Comparison of ENCODE assay signal across 9 mouse cellular contexts in genomic region chr2:172848193-172848592, GRCm38 (mm10).
A peak's percentile ranks its signal among the peaks of the same experiment; 100 is the strongest.
DNase-seq lines count a peak whose midpoint lies in the region; ATAC-seq and TF ChIP-seq lines count a peak whose summit lies in the region.
"Had no signal": no experiment of that assay in that cellular context is flagged by ENCODE, and none has a peak within 500 bp of the region (broad histone marks: within the 10 kb centered on the region; RNA-seq: fewer than 3 reads in every experiment).

No protein-coding gene starts in this region.

- no peaks in the 10 kb centered on the region for H3K36me3 ChIP-seq in neural tube, embryonic 15.5 days
- no peaks in the 10 kb centered on the region for H3K36me3 ChIP-seq in embryonic facial prominence, embryonic 14.5 days (ENCODE audit: control insufficient read depth, insufficient read depth, low read length)
- H3K36me3 ChIP-seq in small intestine, adult 2 months (ENCODE audit: control insufficient read depth, insufficient read depth, low read length) = no peaks in the 10 kb centered on the region
- no peaks in the 10 kb centered on the region for H3K36me3 ChIP-seq in hindbrain, embryonic 12.5 days
- no peaks in the 10 kb centered on the region for H3K36me3 ChIP-seq in forebrain, embryonic 12.5 days (replicated peaks)
- H3K36me3 ChIP-seq: neural tube, embryonic 13.5 days had no signal

- 57% methylated on average over 6 of the region's 6 CpGs for WGBS in neural tube, embryonic 15.5 days
- 53% methylated on average over 6 of the region's 6 CpGs for WGBS in embryonic facial prominence, embryonic 14.5 days
- 64% methylated on average over 6 of the region's 6 CpGs for WGBS in small intestine, adult 2 months
- WGBS in hindbrain, embryonic 12.5 days = 63% methylated on average over 6 of the region's 6 CpGs
- 80% methylated on average over 6 of the region's 6 CpGs for WGBS in forebrain, embryonic 12.5 days

- no peak overlapping the region for H3K9ac ChIP-seq in neural tube, embryonic 15.5 days (replicated peaks)
- H3K9ac ChIP-seq in embryonic facial prominence, embryonic 14.5 days (ENCODE audit: low read depth, low read length) = no peak overlapping the region
- H3K9ac ChIP-seq in hindbrain, embryonic 12.5 days = no peak overlapping the region
- no peak overlapping the region for H3K9ac ChIP-seq in forebrain, embryonic 12.5 days
- H3K9ac ChIP-seq: neural tube, embryonic 13.5 days had no signal

- H3K4me3 ChIP-seq in neural tube, embryonic 15.5 days (replicated peaks) = no peak overlapping the region
- no peak overlapping the region for H3K4me3 ChIP-seq in embryonic facial prominence, embryonic 14.5 days (ENCODE audit: low read depth, low read length)
- no peak overlapping the region for H3K4me3 ChIP-seq in small intestine, adult 2 months (ENCODE audit: low read depth, low read length)
- no peak overlapping the region for H3K4me3 ChIP-seq in hindbrain, embryonic 12.5 days
- no peak overlapping the region for H3K4me3 ChIP-seq in forebrain, embryonic 12.5 days (replicated peaks)
- H3K4me3 ChIP-seq: neural tube, embryonic 13.5 days had no signal

- DNase-seq in adrenal gland, adult (ENCODE audit: inconsistent age in 2 of 2, low spot score in 1 of 2) = peak; percentile 54 to 83
- no peak for DNase-seq in adrenal gland, postnatal 4 days (ENCODE audit: low spot score in 2 of 2)
- DNase-seq in neural tube, embryonic 10.5 days (ENCODE audit: extremely low spot score, low spot score) = no peak
- DNase-seq in embryonic facial prominence, embryonic 14.5 days (ENCODE audit: low spot score) = no peak

- H3K27me3 ChIP-seq in neural tube, embryonic 15.5 days (replicated peaks) = no peaks in the 10 kb centered on the region
- no peaks in the 10 kb centered on the region for H3K27me3 ChIP-seq in embryonic facial prominence, embryonic 14.5 days (replicated peaks; ENCODE audit: control insufficient read depth, insufficient read depth, low read length)
- no peaks in the 10 kb centered on the region for H3K27me3 ChIP-seq in small intestine, adult 2 months (ENCODE audit: control insufficient read depth, insufficient read depth, low read length)
- no peaks in the 10 kb centered on the region for H3K27me3 ChIP-seq in hindbrain, embryonic 12.5 days
- H3K27me3 ChIP-seq in forebrain, embryonic 12.5 days = no peaks in the 10 kb centered on the region
- H3K27me3 ChIP-seq: neural tube, embryonic 13.5 days had no signal

- H3K27ac ChIP-seq in neural tube, embryonic 15.5 days (replicated peaks) = peak overlapping the region; percentile 33; the same call in 1 of the 2 replicates
- peak overlapping the region; percentile 3; the same call in 1 of the 2 replicates for H3K27ac ChIP-seq in embryonic facial prominence, embryonic 14.5 days (replicated peaks; ENCODE audit: low read depth, low read length)
- H3K27ac ChIP-seq in small intestine, adult 2 months (ENCODE audit: insufficient read depth, low read depth, low read length) = no peak overlapping the region
- H3K27ac ChIP-seq in hindbrain, embryonic 12.5 days = no peak overlapping the region; the same call in 1 of the 2 replicates
- no peak overlapping the region for H3K27ac ChIP-seq in forebrain, embryonic 12.5 days

- H3K9me3 ChIP-seq in neural tube, embryonic 15.5 days (replicated peaks) = no peaks in the 10 kb centered on the region
- H3K9me3 ChIP-seq in embryonic facial prominence, embryonic 14.5 days (ENCODE audit: control insufficient read depth, low read length) = no peaks in the 10 kb centered on the region
- no peaks in the 10 kb centered on the region for H3K9me3 ChIP-seq in hindbrain, embryonic 12.5 days (replicated peaks)
- H3K9me3 ChIP-seq in forebrain, embryonic 12.5 days = no peaks in the 10 kb centered on the region
- H3K9me3 ChIP-seq: neural tube, embryonic 13.5 days had no signal

- peaks cover 4% of the 10 kb centered on the region for H3K4me1 ChIP-seq in neural tube, embryonic 15.5 days
- peaks cover 48% of the 10 kb centered on the region for H3K4me1 ChIP-seq in embryonic facial prominence, embryonic 14.5 days (ENCODE audit: control insufficient read depth, insufficient read depth, low read length)
- H3K4me1 ChIP-seq in small intestine, adult 2 months (ENCODE audit: control insufficient read depth, insufficient read depth, insufficient read length, low read length) = no peaks in the 10 kb centered on the region
- peaks cover 23% of the 10 kb centered on the region; the same call in 1 of the 2 replicates for H3K4me1 ChIP-seq in hindbrain, embryonic 12.5 days
- peaks cover 8% of the 10 kb centered on the region; the same call in 1 of the 2 replicates for H3K4me1 ChIP-seq in forebrain, embryonic 12.5 days

- no peak for TF ChIP-seq POLR2A in small intestine, adult 2 months (IDR thresholded peaks at IDR 0.05; ENCODE audit: low read depth, low read length)

- no peak for ATAC-seq in neural tube, embryonic 15.5 days (ENCODE audit: low FRiP score)
- no peak for ATAC-seq in embryonic facial prominence, embryonic 14.5 days (ENCODE audit: low read depth)
- ATAC-seq in hindbrain, embryonic 12.5 days (ENCODE audit: low FRiP score) = no peak
- no peak for ATAC-seq in forebrain, embryonic 12.5 days (ENCODE audit: low FRiP score)

- H3K4me2 ChIP-seq in neural tube, embryonic 15.5 days = no peak overlapping the region
- H3K4me2 ChIP-seq in embryonic facial prominence, embryonic 14.5 days (ENCODE audit: low read depth, low read length) = peak overlapping the region; percentile 28; the same call in 1 of the 2 replicates
- H3K4me2 ChIP-seq in hindbrain, embryonic 12.5 days (replicated peaks) = no peak overlapping the region
- no peak overlapping the region for H3K4me2 ChIP-seq in forebrain, embryonic 12.5 days
- H3K4me2 ChIP-seq: neural tube, embryonic 13.5 days had no signal

- TF ChIP-seq CTCF in small intestine, adult 2 months (IDR thresholded peaks at IDR 0.05; ENCODE audit: extremely low read depth, insufficient read length, insufficient replicate concordance, low read depth, low read length) = peak; percentile 72; the same call in 1 of the 2 replicates

Comparison
In these comparisons a context has a peak if more than half of its experiments do, and no peak if none do; other contexts are left out.
1. DNase-seq: peak in adrenal gland, adult (2 of 2); none in adrenal gland, postnatal 4 days (0 of 2), neural tube, embryonic 10.5 days (single experiment) and embryonic facial prominence, embryonic 14.5 days (single experiment).
2. H3K27ac ChIP-seq: peak in neural tube, embryonic 15.5 days (single experiment) and embryonic facial prominence, embryonic 14.5 days (single experiment); none in small intestine, adult 2 months (single experiment), hindbrain, embryonic 12.5 days (single experiment) and forebrain, embryonic 12.5 days (single experiment).